Mouse (Mus musculus): ENCODE data around the gene Unc119.

- TF ChIP-seq CTCF (conservative IDR thresholded peaks at IDR 0.05; ENCODE audit: insufficient read depth, insufficient read length, low read depth, low read length) (no peak), POLR2A (IDR thresholded peaks at IDR 0.05; ENCODE audit: low read depth, low read length) (no peak)
Measured at GRCm38 (mm10) chr11:78328512-78329056, 14.7 kb upstream of the Unc119 start.
